Mouse (Mus musculus): Measurements from ENCODE around the gene Nup43.
A peak's percentile ranks its signal among the peaks of the same experiment; 100 is the strongest.

Gene Nup43

DNA sequence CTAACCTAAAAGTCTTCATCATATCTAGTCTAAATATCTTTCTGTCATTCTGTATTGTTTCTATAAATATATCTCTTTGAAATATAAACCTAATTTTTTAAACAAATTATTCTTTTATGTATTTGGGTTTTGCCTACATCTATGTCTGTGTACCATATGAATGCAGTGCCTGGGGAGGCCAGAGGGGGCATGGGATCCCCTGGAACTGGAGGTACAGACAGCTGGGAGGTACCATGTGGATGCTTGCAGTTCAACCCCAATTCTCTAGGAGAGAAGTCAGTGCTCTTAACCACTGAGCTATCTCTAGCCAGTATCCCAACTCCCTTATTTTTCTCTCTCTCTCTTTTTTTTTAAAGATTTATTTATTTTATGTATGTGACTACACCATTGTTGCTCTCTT is 28.0 kb downstream of the Nup43 start:
- DNase-seq = peak; percentile 43

DNA sequence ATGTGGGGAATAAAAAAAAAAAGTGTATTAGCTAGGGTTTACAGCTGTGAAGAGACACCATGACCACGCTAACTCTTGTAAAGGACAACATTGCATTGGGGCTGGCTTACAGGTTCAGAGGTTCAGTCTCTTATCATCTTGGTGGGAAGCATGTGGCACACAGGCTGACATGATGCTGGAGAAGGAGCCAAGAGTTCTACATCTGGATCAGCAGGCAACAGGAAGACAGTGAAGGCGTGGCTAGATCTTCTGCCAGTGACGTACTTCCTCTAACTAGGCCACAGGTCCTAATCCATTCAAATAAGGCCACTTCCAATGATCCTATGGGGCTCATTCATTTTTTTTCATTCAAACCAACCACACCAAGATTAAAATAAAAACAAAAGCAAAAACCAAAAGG is 32.8 kb downstream of the Nup43 start:
- no peak for DNase-seq

DNA sequence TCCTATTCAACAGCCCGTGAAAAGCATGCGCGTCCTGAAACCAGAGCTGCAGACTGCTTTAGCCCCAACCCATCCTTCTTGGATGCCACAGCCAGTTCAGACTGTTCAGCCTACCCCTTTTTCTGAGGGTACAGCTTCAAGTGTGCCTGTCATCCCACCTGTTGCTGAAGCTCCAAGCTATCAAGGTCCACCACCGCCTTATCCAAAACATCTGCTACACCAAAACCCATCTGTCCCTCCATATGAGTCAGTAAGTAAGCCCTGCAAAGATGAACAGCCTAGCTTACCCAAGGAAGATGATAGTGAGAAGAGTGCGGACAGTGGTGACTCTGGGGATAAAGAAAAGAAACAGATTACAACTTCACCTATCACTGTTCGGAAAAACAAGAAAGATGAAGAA is 35.3 kb downstream of the Nup43 start:
- DNase-seq = no peak

DNA sequence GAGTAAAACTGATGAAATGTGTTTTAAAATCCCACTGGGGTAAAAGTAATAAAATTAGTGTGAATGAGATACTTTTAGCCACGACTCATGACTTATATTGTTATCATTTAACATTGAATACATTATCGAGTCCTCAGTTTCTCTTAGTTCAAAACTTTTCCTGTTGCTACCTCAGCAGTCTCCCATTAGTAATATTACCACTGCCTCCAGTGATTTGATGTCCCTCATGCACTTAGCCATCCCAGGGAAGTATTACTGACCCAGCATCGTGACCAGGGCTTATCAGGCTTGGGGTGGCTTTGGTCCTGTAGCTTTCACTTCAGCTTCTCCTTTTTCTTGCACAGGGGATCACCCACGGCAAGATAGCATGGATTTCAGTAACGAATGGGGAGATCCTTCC is 42.8 kb downstream of the Nup43 start:
- DNase-seq = no peak

DNA sequence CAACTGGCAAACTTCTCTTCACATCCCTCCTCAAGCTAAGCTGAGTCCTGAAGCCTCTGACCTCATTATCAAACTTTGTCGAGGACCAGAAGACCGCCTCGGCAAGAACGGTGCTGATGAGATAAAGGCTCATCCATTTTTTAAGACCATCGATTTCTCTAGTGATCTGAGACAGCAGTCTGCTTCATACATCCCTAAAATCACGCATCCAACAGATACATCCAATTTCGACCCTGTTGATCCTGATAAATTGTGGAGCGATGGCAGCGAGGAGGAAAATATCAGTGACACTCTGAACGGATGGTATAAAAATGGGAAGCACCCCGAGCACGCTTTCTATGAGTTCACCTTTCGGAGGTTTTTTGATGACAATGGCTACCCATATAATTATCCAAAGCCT is 45.2 kb downstream of the Nup43 start:
- DNase-seq = no peak

DNA sequence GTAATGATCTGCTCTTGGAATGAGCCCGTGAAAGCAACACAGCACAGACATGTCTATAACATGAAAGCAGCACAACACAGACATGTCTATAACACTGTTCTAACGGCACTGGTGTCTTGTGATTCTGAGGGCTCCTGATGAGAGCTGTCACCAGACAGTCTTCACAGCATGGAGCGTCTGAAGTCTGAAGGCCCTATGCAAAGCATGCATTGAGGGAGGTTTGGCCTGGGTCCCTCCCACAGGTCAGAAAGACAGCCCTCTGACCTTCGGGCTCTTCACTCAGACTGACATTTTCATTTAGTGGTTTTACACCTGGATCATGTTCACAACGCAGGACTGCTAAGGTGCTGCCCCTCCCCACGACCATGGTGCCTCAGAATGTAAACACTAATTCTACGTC is 47.8 kb downstream of the Nup43 start:
- no peak for DNase-seq

DNA sequence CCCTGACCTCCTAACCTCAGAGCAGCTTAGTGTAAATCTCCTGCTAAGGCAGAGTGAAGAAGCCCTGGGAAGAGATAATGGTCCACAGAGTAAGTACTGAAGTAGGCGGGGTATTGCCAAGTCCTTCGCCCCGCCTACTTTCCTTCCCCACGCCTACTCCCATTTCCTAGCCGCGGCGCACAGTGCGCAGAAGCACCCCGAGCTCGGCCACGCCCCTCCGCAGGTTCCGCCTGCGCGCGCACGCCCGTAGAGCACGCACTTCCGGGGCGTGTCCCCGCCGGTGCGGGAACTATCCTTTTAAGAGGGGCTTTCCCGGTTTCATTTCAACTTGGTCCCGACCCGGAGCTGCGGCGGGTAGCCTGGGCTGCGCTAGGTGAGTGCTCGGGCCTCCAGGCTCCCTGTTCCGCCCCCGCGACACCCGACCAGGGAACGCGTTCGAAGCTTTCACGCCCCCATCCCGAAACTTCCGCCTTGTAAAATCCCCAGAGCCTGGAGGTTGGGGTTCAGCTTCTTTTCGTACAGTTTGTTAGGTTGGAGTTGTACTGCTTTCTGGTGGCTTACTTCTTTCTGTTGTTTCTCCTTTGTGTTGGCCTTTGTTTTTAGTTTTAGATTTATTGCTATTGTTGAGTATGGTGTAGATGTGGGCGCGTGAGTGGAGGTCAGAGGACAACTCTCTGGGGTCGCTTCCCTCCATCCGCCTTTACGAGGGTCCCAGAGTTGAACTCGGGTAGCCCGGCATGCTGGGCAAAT is 58.6 kb downstream of the Nup43 start, which contains the start of gene Katna1:
Gene Katna1, plus strand, starts transcription at position 250 of the 750 bp plus-strand sequence.
- DNase-seq = peak; percentile 97

DNA sequence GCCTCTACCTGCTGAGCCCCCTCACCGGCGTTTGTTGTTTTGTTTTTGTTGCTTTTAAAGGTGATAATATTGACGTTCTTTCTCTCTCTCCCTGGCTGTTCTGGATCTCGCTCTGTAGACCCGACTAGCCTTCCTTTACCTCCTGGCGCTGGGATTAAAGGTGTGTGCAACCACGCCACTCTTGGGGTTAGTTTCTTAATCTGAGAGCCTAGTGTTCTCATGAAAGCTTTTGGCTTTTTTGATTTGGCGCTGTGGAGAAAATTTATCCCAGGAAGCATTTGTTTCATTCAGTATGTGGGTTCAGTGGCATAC is 59.2 kb downstream of the Nup43 start:
- no peak for DNase-seq

DNA sequence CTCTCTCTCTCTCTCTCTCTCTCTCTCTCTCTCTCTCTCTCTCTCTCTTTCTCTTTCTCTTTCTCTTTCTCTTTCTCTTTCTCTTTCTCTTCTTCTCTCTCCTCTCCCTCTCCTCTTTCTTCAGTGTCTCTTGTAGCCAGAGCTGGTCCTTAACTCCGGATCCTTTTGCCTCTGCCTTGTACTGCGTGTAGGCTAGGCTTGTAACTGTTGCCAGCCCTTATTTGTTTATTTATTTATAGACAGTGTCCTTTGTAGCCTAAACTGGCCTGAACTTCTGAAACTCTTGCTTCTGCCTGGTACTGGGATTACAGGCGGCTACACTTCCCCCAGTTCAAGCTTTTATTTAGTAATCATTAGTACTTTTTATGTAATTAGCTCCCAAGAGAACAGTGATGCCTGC is 59.7 kb downstream of the Nup43 start:
- no peak for DNase-seq
